Mouse (Mus musculus) ovary, postnatal 14 days (tissue): ENCODE measurements around the gene Adgrg2.

Experiments used
- DNase-seq: peaks from one replicate; pipeline ENCODE4 v3.0.0; 2022; ENCODE audit warnings: low spot score

The Adgrg2 gene

GRCm38 (mm10) chrX:160502048-160503041, 111.9 kb downstream of the Adgrg2 start, which contains the start of gene Phka2:
Gene Phka2 (plus strand): TSS chrX:160502166.
- peak; percentile 51 for DNase-seq

- no peak for DNase-seq
Measured at GRCm38 (mm10) chrX:160509046-160509445, 118.6 kb downstream of the Adgrg2 start.

- DNase-seq = no peak
Measured at GRCm38 (mm10) chrX:160510197-160510596, 119.7 kb downstream of the Adgrg2 start.

- DNase-seq = no peak
Measured at GRCm38 (mm10) chrX:160516027-160516426, 125.5 kb downstream of the Adgrg2 start.

- DNase-seq = no peak
Measured at GRCm38 (mm10) chrX:160542772-160543171, 152.3 kb downstream of the Adgrg2 start.
